Mouse (Mus musculus): ENCODE results near the gene Garnl3.
"Not testable (repeated sequence)": the region's sequence is repeated elsewhere in the genome, so short reads cannot be mapped to it uniquely, and the experiment has no call there.

The Garnl3 gene

DNA sequence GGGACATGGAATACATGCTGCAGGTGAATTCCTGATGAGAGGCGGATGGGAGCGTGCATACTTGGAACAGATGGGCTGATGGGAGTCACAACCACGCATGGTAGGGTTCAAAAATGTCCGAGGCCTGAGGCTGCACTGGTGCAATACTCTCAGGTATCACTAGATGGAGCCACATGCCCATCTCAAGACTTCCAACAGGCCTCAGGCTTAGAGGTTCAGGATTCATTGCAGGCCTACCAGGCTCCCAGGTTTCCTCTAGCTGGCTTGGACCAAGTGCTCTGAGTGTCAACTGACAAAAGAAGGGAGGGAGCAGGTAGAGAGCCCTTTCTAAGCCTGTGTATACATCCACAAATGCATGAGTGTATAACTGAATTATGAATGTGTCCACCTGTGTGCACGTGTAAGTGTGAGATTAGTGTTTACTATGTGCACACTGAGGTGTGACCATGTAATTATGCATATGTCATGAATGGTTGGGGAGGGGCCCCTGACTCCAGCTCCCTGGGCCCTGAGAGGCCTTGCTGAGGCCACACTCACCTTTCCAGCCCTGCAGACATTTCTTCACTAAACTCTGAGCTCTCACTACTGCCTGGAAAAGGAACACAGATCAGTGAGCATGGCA, 23.4 kb upstream of the Garnl3 start:
- peak; percentile 77 for DNase-seq

DNA sequence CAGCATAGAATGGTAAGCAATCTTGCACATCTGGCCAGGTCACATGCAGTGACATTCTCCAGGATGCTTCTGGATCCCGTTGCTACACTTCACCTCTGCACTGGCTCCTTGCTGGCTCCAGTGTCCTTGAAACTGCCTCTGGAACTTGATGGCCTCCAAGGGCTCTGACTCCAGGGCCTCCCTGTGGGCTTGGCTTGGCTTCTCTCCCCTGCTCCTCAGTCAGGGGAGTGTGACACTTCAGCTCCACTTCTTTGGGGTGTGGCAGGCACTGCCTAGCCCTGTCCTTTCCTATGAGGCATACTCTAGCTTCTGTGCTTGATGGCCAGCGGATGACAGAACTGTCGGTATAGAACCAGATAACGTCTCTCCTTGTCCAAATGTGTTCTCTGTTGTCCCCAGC, 15.5 kb upstream of the Garnl3 start:
- no peak for DNase-seq

DNA sequence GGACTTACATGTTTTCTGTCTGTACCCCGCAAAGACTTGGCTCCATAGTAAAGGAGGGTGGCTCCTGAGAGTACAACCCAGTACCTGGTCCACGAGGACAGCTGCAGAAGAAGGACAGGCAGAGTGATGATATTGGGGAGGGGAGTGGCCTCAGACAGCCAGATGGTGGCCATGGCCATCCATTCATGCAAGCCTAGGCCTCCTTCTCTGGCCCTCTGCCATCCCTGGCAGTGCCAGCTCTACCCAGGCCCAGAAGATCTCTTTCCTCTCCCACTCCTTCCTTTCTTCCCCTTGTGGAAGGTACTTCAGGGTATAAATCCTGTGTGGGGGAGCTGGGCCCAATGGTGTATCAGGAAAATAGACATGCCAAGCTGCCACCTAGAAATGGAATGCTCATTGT, 11.8 kb upstream of the Garnl3 start:
- no peak for DNase-seq

DNA sequence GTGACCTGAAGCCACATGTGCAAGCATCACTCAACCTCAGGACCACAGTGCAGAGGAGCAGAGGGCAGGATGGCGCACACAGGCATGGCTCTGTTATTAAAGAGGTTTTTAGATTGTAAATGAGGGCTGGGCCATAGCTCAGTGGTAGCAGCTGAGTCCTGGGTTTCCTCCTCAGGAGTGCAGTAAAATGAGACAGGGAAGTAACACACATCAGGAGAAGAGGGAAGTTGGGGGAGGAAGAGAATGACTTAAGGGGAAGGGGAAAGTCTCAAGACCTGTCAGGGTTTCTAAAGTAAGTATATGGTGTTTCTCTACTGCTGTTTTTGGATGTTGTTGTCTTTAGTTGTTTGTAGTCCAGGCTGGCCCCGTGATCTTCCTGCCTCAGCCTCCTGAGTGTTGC, 7.0 kb upstream of the Garnl3 start:
- DNase-seq: no peak

DNA sequence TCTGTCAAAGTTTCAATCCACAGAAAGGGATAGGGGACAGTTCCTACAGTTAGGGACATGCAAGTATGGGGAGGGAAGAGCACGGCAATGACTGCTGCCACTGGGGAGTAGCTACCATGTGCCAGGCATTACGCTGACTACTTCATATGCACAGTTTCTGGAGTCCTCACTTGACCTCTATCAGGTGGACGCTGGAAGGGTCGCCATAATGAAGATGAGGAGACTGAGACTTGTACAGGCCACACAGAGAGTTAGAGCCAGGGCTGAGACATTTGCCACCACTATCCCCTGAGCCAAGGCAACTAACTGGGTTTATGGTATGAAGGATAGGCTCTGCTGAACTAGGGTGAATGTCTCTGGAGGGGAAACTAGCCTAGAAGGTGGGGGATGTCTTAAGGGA, 6.3 kb upstream of the Garnl3 start:
- DNase-seq: no peak

DNA sequence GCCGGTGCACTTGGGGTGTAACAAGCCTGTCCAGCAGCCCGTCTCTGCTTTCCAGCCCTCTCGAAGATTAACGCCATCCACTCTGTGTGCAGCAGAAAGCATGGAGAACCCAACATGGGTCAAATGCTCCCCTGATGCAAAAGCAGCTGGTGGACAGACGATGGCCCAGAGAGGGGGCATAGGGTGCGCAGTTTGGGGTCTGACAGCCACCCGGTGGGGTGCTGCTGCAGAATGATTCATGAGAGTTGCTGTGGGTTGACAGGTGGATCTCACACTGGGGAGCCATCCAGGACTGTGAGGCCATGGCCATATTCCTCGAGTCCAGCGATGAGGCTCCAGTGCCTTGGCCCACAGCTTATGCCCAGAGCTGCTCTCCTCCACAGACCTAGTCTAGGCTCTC, 5.8 kb upstream of the Garnl3 start:
- DNase-seq: peak; percentile 82

DNA sequence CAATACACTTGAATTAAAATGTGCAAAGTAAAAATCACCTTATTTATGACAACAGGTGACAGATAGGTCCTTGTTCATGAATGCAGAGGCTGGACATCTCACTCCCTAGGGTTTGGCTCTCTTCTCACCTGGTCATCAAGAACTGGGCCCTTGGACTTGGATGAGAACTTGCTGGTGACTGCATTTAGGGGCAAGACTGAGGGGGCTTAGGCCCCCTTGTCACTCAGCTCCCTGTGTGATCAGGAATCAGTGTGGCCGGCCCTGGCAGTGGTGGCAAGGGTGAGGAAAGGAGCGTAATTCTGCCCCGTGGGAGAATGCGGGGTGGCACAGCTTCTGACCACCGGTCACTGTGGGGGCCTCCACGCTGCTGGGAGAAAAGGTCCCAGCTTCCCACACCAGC, 4.9 kb upstream of the Garnl3 start:
- DNase-seq: no peak

DNA sequence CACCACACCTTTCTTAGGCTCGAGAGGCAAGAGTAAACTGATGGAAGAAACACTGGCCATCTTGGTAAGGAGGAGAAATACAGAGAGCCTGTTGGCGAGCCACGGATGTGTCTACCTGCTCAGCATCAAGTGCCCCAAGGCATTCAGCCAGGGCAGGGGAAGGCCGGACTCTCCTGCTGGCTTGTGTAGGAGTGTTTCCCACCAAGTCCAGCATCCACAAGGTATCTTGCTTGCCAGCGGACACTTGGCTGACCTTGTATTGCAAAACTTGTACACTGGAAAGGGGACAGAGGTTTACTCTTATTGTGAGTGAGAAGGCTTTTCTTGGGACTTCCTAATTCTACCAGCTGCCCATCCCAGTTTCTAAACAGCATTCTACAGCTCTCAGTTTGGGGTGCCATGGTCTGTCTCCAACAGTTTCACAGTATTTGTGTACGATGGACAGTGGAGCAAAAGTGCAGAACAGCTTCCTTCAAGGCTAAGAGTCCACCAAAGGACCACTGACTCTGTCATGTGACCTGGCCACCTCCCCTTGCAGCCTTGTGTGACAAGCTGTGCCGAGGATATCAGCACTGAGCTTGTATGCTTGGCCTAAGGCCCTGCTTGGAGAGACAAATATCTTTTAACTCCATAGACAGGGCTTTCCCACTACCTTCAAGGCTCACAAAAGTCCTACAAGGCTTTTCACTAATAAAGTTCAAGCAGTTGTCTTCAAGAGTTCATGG, 3.5 kb upstream of the Garnl3 start:
- DNase-seq: no peak

DNA sequence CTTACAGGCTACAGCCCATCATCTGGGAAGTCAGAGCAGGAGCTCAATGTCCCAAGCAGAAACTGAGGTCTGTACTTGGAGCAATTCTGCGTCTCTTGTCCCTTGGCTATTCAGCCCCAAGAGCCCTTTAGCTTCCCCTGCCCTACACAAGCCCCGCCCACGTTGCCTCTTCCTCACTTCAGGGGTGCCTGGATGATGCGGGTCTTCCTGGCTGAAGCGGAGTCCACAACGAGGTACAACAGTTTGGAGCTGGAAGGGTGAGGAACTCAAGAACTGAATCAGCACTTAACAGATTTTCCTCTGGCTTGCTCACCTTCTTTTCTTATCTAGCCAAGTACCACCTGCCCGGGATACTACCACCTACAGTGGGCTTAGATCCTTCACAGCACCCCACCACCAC, 852 bp upstream of the Garnl3 start:
- peak; percentile 67 for DNase-seq

DNA sequence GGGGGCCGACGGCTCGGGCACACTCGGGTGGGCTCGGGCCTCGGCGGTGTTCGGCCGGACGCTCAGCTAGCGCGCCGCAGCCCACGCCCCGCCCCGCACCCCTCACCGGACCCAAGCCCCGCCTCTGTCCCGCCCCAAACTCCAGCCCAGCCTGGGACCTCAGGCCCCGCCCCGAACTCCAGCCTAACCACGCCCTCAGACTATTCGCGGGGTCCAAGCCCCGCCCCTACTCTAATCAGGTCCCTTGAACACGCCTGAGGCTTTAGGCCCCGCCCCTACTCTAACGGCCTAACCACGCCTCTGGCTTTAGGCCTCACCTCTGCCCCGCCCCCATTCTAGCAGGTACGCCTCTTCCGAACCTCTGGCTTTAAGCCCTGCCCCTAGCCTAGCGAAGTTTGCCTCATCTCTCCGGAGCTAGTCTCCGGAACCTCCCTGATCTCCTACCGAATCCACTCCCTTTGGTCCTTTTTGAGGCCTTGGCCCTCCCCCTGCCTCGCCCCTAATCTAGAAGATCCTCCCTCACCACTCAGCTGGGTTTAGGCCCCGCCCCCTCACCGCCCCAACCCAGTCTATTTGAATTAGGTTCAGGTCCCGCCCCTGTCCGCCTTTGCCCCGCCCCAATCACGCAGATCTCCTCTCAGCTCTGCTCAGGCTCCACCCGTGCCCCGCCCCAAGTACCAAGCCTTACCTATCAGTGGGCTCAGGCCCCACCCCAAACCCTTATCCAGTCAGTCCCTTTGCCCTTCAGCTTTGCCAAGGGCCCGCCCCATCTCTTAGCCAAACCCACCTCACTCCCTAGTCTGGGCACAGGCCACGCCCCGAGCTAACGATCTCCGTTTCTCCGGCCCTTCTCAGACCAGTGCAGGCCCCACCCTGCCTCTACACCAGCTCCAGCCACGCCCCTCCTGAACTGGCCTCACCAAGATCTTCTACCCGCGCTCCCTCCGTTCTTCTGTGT, 649 bp downstream of the Garnl3 start:
- DNase-seq: peak; percentile 99

DNA sequence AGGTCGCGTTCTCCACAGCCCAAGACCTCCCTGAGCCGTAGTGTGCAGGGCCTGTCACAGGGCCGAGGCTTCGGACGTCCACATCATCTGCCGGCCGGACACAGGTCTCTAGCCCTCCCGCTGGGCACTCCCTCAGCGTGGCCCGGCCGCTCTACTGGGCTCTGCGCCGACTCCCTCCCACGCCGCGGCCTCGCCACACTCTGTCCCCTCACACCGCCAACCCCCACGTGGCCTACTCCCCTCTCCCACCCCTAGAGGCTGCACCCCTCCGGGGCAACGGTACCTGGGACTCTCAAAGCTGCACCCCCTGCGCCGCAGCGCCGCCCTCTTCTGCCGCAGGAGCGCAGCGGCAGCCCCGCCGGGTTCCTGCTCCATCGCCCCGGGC, 1.3 kb downstream of the Garnl3 start:
- peak; percentile 88 for DNase-seq

DNA sequence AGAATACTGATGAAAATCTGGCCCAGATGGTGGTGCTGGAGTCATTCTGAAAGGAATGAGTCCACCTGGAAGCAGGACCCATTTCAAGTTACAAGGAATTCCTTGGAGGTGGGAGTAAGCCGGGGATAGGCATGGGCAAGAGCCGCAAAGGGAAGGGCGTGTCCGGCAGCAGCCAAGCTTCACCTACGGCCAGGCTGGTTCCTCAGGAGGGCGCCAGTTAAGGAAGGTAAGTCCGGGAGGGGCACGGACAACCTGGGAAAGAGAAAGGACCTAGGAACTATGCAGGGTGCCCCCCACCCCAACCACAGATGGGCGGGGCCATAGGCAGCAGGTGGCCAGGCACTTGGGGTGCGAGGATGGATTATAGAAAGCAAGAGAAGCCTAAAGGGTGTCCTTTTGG, 1.8 kb downstream of the Garnl3 start:
- DNase-seq: peak; percentile 79

DNA sequence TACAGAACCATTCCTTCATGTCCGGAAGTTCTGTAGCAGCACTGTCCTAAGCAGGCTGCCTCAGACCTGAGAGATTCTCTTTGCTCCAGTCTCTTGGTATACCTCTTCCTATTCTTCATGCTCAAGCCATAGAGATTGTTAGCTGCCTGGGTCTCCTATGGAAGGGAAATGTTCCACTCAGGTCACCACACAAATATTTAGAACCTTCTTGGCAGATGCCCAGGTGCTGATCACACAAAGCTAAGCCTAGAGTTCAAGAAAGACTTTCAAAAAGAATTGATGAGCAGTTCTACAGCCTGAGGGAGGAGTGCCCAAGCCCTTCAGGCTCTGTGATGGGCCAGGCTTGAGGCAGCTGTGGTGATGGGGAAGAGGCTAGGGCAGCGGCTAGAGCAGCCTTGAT, 2.4 kb downstream of the Garnl3 start:
- DNase-seq: peak; percentile 48

DNA sequence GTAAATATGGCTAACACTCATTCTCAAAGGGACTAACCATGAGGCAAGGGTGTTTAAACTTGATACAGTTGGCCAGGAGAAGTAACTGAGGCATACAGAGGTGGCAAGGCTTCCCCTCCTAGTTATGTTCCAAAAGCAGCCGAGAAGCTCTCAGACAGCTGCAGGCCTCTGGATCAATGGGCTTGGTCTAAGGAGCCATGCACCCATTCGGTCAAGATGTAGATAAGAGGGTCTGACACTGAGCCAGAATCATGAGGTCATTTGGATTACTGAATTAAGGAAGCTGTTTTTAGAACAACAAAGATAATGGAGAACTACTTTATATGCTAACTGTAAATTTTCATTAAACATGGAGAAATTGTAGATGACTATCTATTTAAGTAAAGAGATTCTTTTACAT, 4.2 kb downstream of the Garnl3 start:
- no peak for DNase-seq

DNA sequence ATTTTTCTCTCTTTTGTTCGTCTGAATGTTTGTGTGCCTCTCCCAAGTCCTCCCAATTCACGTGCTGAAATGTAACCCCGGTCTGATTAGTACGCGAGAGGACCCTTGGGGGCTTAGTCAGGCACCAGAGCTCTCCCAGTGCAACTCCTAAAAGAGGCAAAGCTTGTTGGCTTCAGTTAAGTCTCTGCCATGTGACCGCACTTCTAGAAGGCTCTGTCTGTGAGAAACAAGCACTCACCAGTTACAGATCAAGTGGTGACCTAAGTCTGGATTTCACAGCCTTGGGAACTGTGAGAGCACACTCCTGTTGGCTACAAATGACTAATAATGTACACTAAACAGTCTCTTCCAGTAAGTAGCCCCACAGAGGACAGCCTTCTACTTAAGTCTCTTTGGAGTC, 8.6 kb downstream of the Garnl3 start:
- no peak for DNase-seq

DNA sequence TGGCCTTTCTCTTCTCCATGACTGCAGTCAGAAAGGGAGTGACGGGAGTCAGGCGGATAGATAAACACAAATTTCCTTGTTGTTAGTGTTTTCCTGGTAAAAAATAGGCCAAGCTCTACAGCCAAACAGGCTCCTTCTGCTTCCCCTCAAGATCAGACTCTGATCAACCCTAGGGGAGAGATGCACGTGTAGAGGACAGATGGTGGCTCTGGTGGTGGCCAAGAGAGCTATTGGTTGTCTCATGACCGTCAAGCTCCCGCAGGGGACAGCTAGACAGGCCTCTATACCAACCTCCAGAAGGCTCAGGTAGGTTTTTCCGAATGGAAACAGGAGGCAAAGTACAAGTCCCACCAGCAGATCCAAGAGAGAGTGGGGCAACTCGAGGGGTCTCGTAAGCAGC, 30.9 kb downstream of the Garnl3 start:
- DNase-seq: peak; percentile 84

DNA sequence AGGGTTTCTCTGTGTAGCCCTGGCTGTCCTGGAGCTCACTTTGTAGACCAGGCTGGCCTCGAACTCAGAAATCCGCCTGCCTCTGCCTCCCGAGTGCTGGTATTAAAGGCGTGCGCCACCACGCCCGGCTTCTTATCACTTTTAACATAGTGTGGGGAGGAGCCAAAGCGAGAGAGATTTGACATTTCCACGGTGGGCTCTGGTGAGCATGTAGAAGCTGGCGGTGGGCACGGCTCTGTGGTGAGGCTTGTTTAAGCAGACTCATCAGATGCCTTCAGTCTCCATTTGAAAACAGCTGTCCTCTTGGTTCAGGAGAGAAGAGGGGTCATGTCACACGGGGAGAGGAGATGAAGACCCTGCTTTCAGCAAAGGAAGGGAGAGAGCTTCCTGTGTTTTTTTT, 34.1 kb downstream of the Garnl3 start:
- not testable (repeated sequence) for DNase-seq

DNA sequence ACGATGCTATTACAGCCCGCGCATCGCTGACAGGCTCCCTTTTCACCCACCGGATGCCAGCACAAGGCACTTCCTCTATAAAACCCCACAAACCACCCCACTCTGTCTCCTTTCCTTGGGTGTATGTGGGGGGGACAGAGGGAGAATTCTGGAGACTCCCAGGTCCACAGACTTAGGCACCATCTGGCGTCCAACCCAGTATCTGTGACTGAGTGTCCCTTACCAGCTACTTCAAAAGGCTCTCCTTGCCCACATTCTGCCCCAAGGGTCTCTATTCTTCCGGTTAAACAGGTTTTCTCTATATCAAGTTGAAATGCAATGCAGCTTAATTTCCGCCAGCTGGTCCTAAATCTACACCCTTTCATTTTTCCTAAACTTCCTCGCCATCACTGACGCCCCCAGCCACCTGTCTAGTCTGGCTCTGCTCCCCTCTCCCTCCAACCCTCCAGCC, 36.2 kb downstream of the Garnl3 start:
- no peak for DNase-seq

DNA sequence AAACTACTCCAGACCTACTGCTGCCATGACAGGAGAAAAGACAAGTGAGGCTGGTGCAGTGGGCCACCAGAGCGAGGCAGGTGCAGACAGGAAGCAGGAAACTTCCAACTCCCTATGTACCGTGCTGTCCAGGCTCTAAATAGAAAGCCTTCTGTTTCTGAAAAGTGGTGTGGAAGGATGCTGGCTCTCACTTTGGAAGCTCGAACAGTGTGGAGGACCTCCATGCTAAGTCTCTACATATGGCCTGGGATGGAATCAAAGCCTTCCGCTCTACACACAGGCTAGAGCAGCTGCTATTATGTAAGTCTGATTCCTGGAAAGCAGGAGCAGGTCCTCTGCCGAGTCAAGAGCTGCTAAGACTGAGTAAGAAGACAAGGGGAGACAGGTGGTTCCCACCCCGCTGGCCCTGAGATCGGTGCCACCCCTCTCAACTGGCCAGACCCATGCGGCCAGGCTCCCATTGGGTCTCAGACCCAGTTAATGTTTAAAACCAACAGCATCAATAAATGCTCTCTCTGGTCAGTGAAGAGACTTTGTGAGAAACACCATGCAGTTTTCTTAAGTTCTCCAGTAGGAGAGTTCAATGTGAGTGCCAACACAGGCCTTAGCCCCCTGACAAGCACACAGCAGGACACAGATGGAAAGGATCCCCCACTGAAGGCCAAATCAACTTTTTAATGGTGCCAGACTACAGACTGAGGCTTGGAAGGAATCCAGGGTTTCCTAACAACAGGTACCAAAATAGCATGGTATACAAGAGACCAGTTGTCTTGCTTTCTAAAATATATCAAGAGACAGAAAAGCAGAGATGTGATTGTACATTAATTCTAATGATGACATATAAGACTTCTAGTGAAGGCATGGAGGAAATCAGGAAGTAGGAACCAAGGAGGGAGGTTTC, 40.6 kb downstream of the Garnl3 start:
- no peak for DNase-seq

DNA sequence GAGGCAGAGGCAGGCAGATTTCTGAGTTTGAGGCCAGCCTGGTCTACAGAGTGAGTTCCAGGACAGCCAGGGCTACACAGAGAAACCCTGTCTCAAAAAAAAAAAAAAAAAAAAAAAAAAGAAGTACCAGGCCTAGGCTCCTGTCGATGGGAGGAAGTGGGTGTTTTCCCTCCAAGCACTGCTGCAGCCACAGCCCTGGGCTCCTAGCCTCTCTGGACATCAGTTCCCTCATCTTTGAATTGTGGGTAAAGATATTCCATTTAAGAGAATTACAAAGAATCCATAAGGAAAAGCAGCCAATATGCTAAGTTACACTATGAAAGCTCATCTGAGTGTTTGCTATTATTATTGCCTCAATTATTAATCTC, 41.4 kb downstream of the Garnl3 start:
- not testable (repeated sequence) for DNase-seq

DNA sequence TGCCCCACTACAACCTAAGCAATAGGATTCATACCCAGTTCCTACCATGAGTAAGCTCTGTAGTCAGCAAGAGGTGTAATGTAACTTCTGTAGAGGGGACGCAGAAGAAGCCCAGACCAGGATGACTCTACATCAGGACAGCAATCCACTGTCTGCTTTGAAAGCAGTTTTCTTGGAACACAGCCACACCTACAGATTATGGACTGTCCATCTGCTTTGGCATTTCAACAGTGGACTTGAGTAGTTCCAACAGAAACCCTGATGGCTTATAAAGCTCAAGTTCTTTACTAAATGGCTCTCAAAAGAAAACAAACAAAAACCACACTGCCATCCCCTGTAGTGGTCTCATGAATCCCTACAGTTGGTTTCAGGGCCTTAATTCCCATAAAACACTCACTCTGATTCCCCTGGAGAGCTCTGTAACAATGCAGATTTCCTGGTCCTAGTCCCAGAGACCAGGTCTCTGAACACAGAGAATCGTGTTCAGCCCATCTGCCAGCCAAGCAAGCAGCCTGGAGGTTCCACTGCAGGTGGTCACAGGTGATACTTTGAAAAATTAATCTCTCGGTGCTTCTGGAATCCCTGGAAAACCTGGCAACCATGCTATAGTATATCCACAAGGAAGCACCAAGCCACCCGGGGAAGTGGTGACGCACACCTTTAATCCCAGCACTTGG, 42.0 kb downstream of the Garnl3 start:
- peak; percentile 73 for DNase-seq
